Mouse (Mus musculus): ENCODE data around the gene Map2k5.

Gene Map2k5

GRCm38 (mm10) chr9:63257739-63258138 lies 120.0 kb downstream of the Map2k5 start:
- DNase-seq (ENCODE audit: low spot score), result no peak

GRCm38 (mm10) chr9:63250841-63251626 lies 126.7 kb downstream of the Map2k5 start:
- DNase-seq (ENCODE audit: low spot score), result no peak

- DNase-seq (ENCODE audit: low spot score), result no peak
Observed at GRCm38 (mm10) chr9:63248095-63248787, 129.5 kb downstream of the Map2k5 start.

GRCm38 (mm10) chr9:63246568-63247169 lies 131.0 kb downstream of the Map2k5 start:
- DNase-seq (ENCODE audit: low spot score), result no peak

GRCm38 (mm10) chr9:63241961-63242360 lies 135.7 kb downstream of the Map2k5 start:
- DNase-seq (ENCODE audit: low spot score), result no peak

- DNase-seq (ENCODE audit: low spot score), result no peak
Observed at GRCm38 (mm10) chr9:63241241-63241640, 136.5 kb downstream of the Map2k5 start.

GRCm38 (mm10) chr9:63234356-63234755 lies 143.3 kb downstream of the Map2k5 start:
- DNase-seq (ENCODE audit: low spot score), result no peak

GRCm38 (mm10) chr9:63230289-63230688 lies 147.4 kb downstream of the Map2k5 start:
- DNase-seq (ENCODE audit: low spot score), result no peak

- peak; percentile 32 for DNase-seq (ENCODE audit: low spot score)
Observed at GRCm38 (mm10) chr9:63229124-63229523, 148.6 kb downstream of the Map2k5 start.

- DNase-seq (ENCODE audit: low spot score), result no peak
Observed at GRCm38 (mm10) chr9:63222161-63222560, 155.5 kb downstream of the Map2k5 start.

GRCm38 (mm10) chr9:63219851-63220250 lies 157.9 kb downstream of the Map2k5 start:
- no peak for DNase-seq (ENCODE audit: low spot score)

GRCm38 (mm10) chr9:63215031-63215430 lies 162.7 kb downstream of the Map2k5 start:
- DNase-seq (ENCODE audit: low spot score), result no peak

GRCm38 (mm10) chr9:63206769-63207276 lies 170.9 kb downstream of the Map2k5 start:
- no peak for DNase-seq (ENCODE audit: low spot score)

GRCm38 (mm10) chr9:63203461-63203860 lies 174.2 kb downstream of the Map2k5 start:
- DNase-seq (ENCODE audit: low spot score), result no peak

- DNase-seq (ENCODE audit: low spot score), result no peak
Observed at GRCm38 (mm10) chr9:63201376-63202323, 176.1 kb downstream of the Map2k5 start.

- no peak for DNase-seq (ENCODE audit: low spot score)
Observed at GRCm38 (mm10) chr9:63197252-63197651, 180.4 kb downstream of the Map2k5 start.

GRCm38 (mm10) chr9:63196114-63196682 lies 181.5 kb downstream of the Map2k5 start:
- peak; percentile 40 for DNase-seq (ENCODE audit: low spot score)

GRCm38 (mm10) chr9:63195523-63195922 lies 182.2 kb downstream of the Map2k5 start:
- DNase-seq (ENCODE audit: low spot score), result no peak

GRCm38 (mm10) chr9:63194791-63195190 lies 182.9 kb downstream of the Map2k5 start:
- DNase-seq (ENCODE audit: low spot score), result no peak

GRCm38 (mm10) chr9:63192809-63193208 lies 184.9 kb downstream of the Map2k5 start:
- no peak for DNase-seq (ENCODE audit: low spot score)

- no peak for DNase-seq (ENCODE audit: low spot score)
Observed at GRCm38 (mm10) chr9:63187310-63187709, 190.4 kb downstream of the Map2k5 start.

Measured in adipocyte (in vitro differentiated cells).